Mouse (Mus musculus) liver, embryonic 11.5 days (tissue): ENCODE data around the gene Celf2. TPM values are rescaled to one million over a fixed set of nuclear protein-coding genes. Genes with fewer than 3 reads are reported as not detected.
"Not testable (repeated sequence)": the region's sequence is repeated elsewhere in the genome, so short reads cannot be mapped to it uniquely, and the experiment has no call there.

Experiments
- ATAC-seq: fragments of 200-750 bp; cut with Nextera tagmentation; replicated peaks from 2 replicates; pipeline ENCODE4 v1.8.0; 2017; ENCODE audit warnings: moderate number of reproducible peaks, mild to moderate bottlenecking, moderate TSS enrichment, moderate library complexity; ENCODE audit not compliant: low FRiP score
- DNase-seq: peaks from one replicate; pipeline ENCODE4 v3.0.0-alpha.2; 2017; ENCODE audit warnings: low spot score
- H3K27ac ChIP-seq: fragments of 300-500 bp; sonication (generic); 2 replicates; pipeline ENCODE4 v1.5.1; 2014; ENCODE audit warnings: mild to moderate bottlenecking, low read depth, low read length, control low read depth
- H3K27me3 ChIP-seq: fragments of 300-500 bp; sonication (generic); replicated peaks from 2 replicates; pipeline ENCODE4 v1.6.1; 2014; ENCODE audit warnings: low read length, mixed read lengths; ENCODE audit not compliant: control insufficient read depth, insufficient read depth
- H3K36me3 ChIP-seq: fragments of 300-500 bp; sonication (generic); 2 replicates; pipeline ENCODE4 v1.6.1; 2014; ENCODE audit warnings: mild to moderate bottlenecking, low read length, moderate library complexity, mixed read lengths; ENCODE audit not compliant: control insufficient read depth, insufficient read depth
- H3K4me1 ChIP-seq: fragments of 300-500 bp; sonication (generic); replicated peaks from 2 replicates; pipeline ENCODE4 v1.6.1; 2014; ENCODE audit warnings: low read length, mixed read lengths; ENCODE audit not compliant: control insufficient read depth, insufficient read depth
- H3K4me2 ChIP-seq: fragments of 300-500 bp; sonication (generic); 2 replicates; pipeline ENCODE4 v1.6.1; 2014; ENCODE audit warnings: mild to moderate bottlenecking, control low read depth, moderate library complexity
- H3K4me3 ChIP-seq: fragments of 300-500 bp; sonication (generic); 2 replicates; pipeline ENCODE4 v1.5.1; 2014; ENCODE audit warnings: low read depth, low read length, control low read depth
- H3K9ac ChIP-seq: fragments of 300-500 bp; sonication (generic); 2 replicates; pipeline ENCODE4 v1.6.1; 2014; ENCODE audit warnings: low read depth, low read length, control low read depth
- H3K9me3 ChIP-seq: fragments of 300-500 bp; sonication (generic); 2 replicates; pipeline ENCODE4 v1.6.1; 2016; ENCODE audit warnings: low read length, inconsistent platforms, mixed read lengths; ENCODE audit not compliant: control insufficient read depth
- WGBS: fragments of 180-500 bp; shearing (Covaris S2); extraction: QIAGEN DNeasy Blood & Tissue Kit; methylation state at CpG from one replicate; pipeline ENCODE4 v1.1.7; 2014; 5-methylcytosine and 5-hydroxymethylcytosine counted together
- polyA plus RNA-seq: library from polyadenylated mRNA; unstranded; fragments of >200 nt; fragmentation: Nextera tagmentation; extraction: Ambion mirVana; gene quantifications from 2 replicates; pipeline ENCODE4 v1.2.1, GENCODE M21; 2014

Gene Celf2
- polyA plus RNA-seq, 1 experiment from 2014 or later: 21.1 TPM

GRCm38 (mm10) chr2:7267166-7267565 is 242.2 kb downstream of the Celf2 start:
- H3K27ac ChIP-seq: no peak overlapping the region

GRCm38 (mm10) chr2:7262668-7263067 is 246.7 kb downstream of the Celf2 start:
- H3K27ac ChIP-seq, ATAC-seq: not testable (repeated sequence)

More at GRCm38 (mm10) chr2:7267166-7267565, 242.2 kb downstream of the Celf2 start:
- Histone ChIP-seq H3K36me3 (no peaks in the 10 kb centered on the region), H3K27me3 (no peaks in the 10 kb centered on the region), H3K4me3 (no peak overlapping the region), H3K4me1 (no peaks in the 10 kb centered on the region), H3K4me2 (no peak overlapping the region), H3K9ac (no peak overlapping the region), H3K9me3 (no peaks in the 10 kb centered on the region)
- WGBS: 78% methylated on average over 4 of the region's 4 CpGs
- no peak for ATAC-seq
- DNase-seq: no peak

GRCm38 (mm10) chr2:7260186-7260585 is 249.2 kb downstream of the Celf2 start:
- no peaks in the 10 kb centered on the region for H3K27me3 ChIP-seq

More at GRCm38 (mm10) chr2:7262668-7263067, 246.7 kb downstream of the Celf2 start:
- H3K4me3 ChIP-seq, H3K36me3 ChIP-seq, H3K9me3 ChIP-seq, H3K27me3 ChIP-seq, DNase-seq, H3K4me1 ChIP-seq, H3K9ac ChIP-seq, H3K4me2 ChIP-seq: not testable (repeated sequence)

GRCm38 (mm10) chr2:7259616-7260015 is 249.7 kb downstream of the Celf2 start:
- Histone ChIP-seq H3K4me2 (no peak overlapping the region), H3K4me3 (no peak overlapping the region), H3K4me1 (no peaks in the 10 kb centered on the region), H3K27ac (no peak overlapping the region), H3K9ac (no peak overlapping the region), H3K9me3 (no peaks in the 10 kb centered on the region), H3K27me3 (no peaks in the 10 kb centered on the region), H3K36me3 (no peaks in the 10 kb centered on the region)
- WGBS: 80% methylated on average over 4 of the region's 4 CpGs
- ATAC-seq: no peak
- no peak for DNase-seq

More at GRCm38 (mm10) chr2:7260186-7260585, 249.2 kb downstream of the Celf2 start:
- H3K36me3 ChIP-seq: no peaks in the 10 kb centered on the region
- no peak overlapping the region for H3K4me3 ChIP-seq
- no peaks in the 10 kb centered on the region for H3K4me1 ChIP-seq
- 72% methylated on average over 4 of the region's 4 CpGs for WGBS
- no peaks in the 10 kb centered on the region for H3K9me3 ChIP-seq
- no peak overlapping the region for H3K27ac ChIP-seq
- ATAC-seq: no peak
- no peak overlapping the region for H3K4me2 ChIP-seq
- DNase-seq: no peak
- no peak overlapping the region for H3K9ac ChIP-seq

- 86% methylated on average over 1 of the region's 1 CpGs for WGBS
Measured at GRCm38 (mm10) chr2:7256023-7256422, 253.3 kb downstream of the Celf2 start.

GRCm38 (mm10) chr2:7255386-7255785 is 254.0 kb downstream of the Celf2 start:
- Histone ChIP-seq H3K9ac (no peak overlapping the region), H3K9me3 (no peaks in the 10 kb centered on the region), H3K27ac (no peak overlapping the region), H3K4me3 (no peak overlapping the region), H3K36me3 (no peaks in the 10 kb centered on the region), H3K4me1 (no peaks in the 10 kb centered on the region), H3K27me3 (no peaks in the 10 kb centered on the region), H3K4me2 (no peak overlapping the region)
- ATAC-seq (no peak), DNase-seq (no peak)
- WGBS: 79% methylated on average over 3 of the region's 3 CpGs

More at GRCm38 (mm10) chr2:7256023-7256422, 253.3 kb downstream of the Celf2 start:
- no peak overlapping the region for H3K27ac ChIP-seq
- no peak overlapping the region for H3K4me2 ChIP-seq
- no peaks in the 10 kb centered on the region for H3K9me3 ChIP-seq
- no peak overlapping the region for H3K4me3 ChIP-seq
- ATAC-seq (no peak), DNase-seq (no peak)
- H3K4me1 ChIP-seq: no peaks in the 10 kb centered on the region
- H3K36me3 ChIP-seq: no peaks in the 10 kb centered on the region
- H3K9ac ChIP-seq: no peak overlapping the region
- no peaks in the 10 kb centered on the region for H3K27me3 ChIP-seq

GRCm38 (mm10) chr2:7250314-7250713 is 259.0 kb downstream of the Celf2 start:
- DNase-seq: no peak
- no peaks in the 10 kb centered on the region for H3K4me1 ChIP-seq
- no peak for ATAC-seq
- H3K9ac ChIP-seq: no peak overlapping the region
- H3K9me3 ChIP-seq: no peaks in the 10 kb centered on the region
- no peak overlapping the region for H3K4me2 ChIP-seq
- no peak overlapping the region for H3K4me3 ChIP-seq
- WGBS: 31% methylated on average over 2 of the region's 2 CpGs
- H3K27ac ChIP-seq: no peak overlapping the region
- no peaks in the 10 kb centered on the region for H3K27me3 ChIP-seq
- no peaks in the 10 kb centered on the region for H3K36me3 ChIP-seq

GRCm38 (mm10) chr2:7249002-7249401 is 260.4 kb downstream of the Celf2 start:
- no peak for ATAC-seq
- H3K9ac ChIP-seq: no peak overlapping the region
- no peaks in the 10 kb centered on the region for H3K4me1 ChIP-seq
- no peaks in the 10 kb centered on the region for H3K27me3 ChIP-seq
- DNase-seq: no peak
- no peak overlapping the region for H3K27ac ChIP-seq
- no peaks in the 10 kb centered on the region for H3K36me3 ChIP-seq
- H3K4me3 ChIP-seq: no peak overlapping the region
- no peaks in the 10 kb centered on the region for H3K9me3 ChIP-seq
- no peak overlapping the region for H3K4me2 ChIP-seq

GRCm38 (mm10) chr2:7245958-7246774 is 263.2 kb downstream of the Celf2 start:
- WGBS: 52% methylated on average over 4 of the region's 4 CpGs
- no peak for DNase-seq

More at GRCm38 (mm10) chr2:7245958-7246774, 263.2 kb downstream of the Celf2 start:
- Histone ChIP-seq H3K36me3 (no peaks in the 10 kb centered on the region), H3K27me3 (no peaks in the 10 kb centered on the region), H3K9me3 (no peaks in the 10 kb centered on the region), H3K4me2 (no peak overlapping the region), H3K9ac (no peak overlapping the region), H3K4me1 (no peaks in the 10 kb centered on the region), H3K4me3 (no peak overlapping the region), H3K27ac (no peak overlapping the region)
- no peak for ATAC-seq
